Mouse (Mus musculus) ES-CJ7 (cell line): Measurements from ENCODE around the gene Rps6ka2.
"Not testable (repeated sequence)": the region's sequence is repeated elsewhere in the genome, so short reads cannot be mapped to it uniquely, and the experiment has no call there.

ENCODE experiments used
- DNase-seq: peaks from one replicate; pipeline ENCODE4 v3.0.0; 2011; ENCODE audit warnings: low read depth, low spot score

Gene Rps6ka2

GRCm38 (mm10) chr17:7169627-7170303 lies at the start of gene Rps6ka2:
Rps6ka2 (plus strand) TSS chr17:7170115.
- DNase-seq = peak; percentile 98

- not testable (repeated sequence) for DNase-seq
These were observed 49.1 kb upstream of the Rps6ka2 start for GRCm38 (mm10) chr17:7120835-7121234.

DNA sequence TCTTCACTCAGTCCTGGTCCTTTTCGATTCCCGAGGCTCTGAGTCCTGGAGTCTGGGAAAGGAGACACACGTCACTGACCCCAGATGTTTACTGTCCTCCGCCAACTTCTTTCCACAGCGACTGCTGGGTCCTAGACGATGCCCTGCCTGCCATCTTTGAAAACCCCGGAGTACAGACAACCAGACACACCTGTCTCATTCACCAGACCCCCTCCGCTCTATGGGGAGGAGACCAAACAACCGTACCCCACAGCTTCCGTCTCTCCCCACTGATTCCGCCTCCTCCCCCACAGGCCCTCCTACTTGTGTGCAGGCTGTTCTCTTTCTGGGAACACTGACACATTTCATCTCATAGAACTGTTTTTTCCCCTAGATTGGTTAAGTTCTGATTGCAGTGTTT lies 47.4 kb upstream of the Rps6ka2 start:
- DNase-seq = not testable (repeated sequence)

DNA sequence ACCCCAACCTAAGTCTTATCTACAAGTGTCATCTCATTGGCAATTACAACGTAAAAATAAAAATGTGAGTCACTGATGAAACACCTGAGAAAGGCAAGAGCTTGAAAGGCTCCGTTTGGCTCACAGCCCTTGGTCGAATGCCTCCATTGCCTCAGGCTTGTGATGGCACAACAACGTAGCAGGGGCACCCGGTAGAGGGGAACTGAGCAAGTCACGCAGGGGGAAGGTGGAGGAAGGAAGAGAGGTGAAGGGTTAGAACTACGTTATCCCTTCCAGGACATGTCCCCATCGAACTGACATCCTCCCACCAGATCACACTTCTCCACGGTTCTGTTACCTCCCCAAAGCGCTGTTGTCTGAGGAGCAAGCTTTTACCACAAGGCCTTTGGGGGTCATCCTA lies 43.4 kb upstream of the Rps6ka2 start:
- not testable (repeated sequence) for DNase-seq

DNA sequence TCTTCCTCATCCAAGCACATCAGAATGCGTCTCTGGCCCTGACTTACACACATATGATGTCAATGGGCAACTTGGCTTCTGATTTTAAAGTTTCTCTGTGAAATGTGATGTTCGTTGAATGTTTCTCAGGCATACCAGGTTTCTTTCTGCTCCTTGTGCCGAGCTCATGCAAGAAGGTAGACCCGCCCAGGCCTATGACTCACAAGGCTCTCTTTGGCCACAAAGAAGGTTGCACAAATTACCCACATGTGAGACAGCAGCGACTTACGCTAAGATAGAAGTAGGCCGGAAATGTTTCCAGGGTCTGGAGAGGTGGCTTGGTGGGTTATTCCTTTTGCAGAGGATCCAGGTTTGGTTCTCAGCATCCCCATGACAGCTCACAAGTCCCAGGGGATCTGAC lies 35.9 kb upstream of the Rps6ka2 start:
- DNase-seq = not testable (repeated sequence)

GRCm38 (mm10) chr17:7135277-7135676 lies 34.6 kb upstream of the Rps6ka2 start:
- peak; percentile 33 for DNase-seq

- no peak for DNase-seq
These were observed 31.6 kb upstream of the Rps6ka2 start for GRCm38 (mm10) chr17:7138186-7138925.

DNA sequence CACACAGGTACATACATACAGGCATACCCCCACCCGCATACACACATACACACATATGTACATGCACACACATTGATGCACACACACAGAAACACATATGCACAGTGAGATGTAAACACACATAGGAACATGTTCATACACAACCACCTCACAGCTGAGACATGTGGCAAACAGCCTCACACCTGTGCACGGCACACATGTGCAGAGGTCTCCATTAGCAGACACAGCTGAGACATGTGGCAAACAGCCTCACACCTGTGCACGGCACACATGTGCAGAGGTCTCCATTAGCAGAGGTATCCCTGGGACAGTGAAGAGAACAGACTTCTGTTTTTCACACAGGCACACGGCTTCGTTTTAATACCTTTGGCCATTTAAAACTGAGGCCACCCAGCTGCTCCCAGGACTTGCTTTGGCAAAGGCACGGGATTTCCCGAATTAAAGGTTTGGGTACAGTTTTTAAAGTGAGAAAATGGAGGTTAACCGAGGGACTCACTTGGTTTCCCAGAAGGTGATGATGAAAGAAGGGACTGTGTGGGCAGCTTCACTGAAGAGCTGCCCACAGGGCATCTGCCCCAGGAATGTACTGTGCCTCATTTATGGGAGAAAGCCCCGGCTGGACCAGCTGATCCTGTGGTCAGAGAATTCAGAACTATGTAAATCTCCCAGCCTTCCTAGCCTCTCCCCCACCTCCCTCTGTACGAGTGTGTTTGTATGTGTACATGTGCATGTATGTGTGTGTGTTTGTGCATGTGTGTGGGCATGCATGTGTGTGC lies 29.3 kb upstream of the Rps6ka2 start:
- DNase-seq = no peak

DNA sequence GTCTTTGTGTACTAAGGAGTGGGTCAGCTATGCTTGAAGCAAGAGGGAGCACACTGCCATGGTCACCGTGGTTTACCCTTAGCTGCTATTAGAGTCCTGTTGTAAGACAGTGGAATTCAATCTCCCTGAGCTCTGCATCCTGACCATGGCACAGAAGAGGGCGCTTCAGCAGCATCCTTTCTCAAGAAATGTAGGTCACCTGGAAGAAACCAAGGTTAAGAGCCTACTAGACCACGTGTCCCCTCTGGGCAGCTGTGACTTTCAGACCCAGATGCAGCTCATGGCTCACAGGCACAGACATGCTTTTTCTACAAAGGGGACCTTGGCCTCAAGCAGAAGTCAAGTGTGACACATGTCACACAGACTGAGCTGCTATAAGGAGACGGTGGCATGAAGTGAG lies 27.5 kb upstream of the Rps6ka2 start:
- DNase-seq = no peak

GRCm38 (mm10) chr17:7143885-7144518 lies 25.9 kb upstream of the Rps6ka2 start:
- no peak for DNase-seq

GRCm38 (mm10) chr17:7145373-7146058 lies 24.4 kb upstream of the Rps6ka2 start:
- DNase-seq = no peak

DNA sequence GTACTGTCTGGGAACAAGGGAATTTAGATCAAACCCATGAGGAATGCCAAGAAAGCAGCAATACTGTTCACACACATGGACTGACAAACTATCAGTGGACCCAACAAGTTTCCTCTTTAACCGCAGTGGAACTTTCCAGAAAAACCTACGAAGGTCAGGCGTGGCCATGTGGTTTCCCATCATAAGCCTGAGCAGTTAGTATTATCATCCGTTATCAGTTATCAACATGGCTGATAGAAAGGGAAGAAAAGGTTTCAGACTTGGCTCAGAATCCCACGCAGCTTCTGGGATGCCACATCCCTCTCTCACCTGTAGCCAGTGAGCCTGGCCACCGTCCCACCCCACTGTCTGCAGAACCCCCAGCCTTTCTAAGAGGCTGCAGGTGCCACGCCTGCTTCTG lies 23.4 kb upstream of the Rps6ka2 start:
- no peak for DNase-seq

- DNase-seq = no peak
These were observed 22.0 kb upstream of the Rps6ka2 start for GRCm38 (mm10) chr17:7147920-7148321.

- no peak for DNase-seq
These were observed 20.4 kb upstream of the Rps6ka2 start for GRCm38 (mm10) chr17:7149328-7150195.

- DNase-seq = no peak
These were observed 18.3 kb upstream of the Rps6ka2 start for GRCm38 (mm10) chr17:7151446-7152100.

GRCm38 (mm10) chr17:7152662-7153061 lies 17.3 kb upstream of the Rps6ka2 start:
- no peak for DNase-seq

GRCm38 (mm10) chr17:7163955-7164354 lies 6.0 kb upstream of the Rps6ka2 start:
- no peak for DNase-seq

DNA sequence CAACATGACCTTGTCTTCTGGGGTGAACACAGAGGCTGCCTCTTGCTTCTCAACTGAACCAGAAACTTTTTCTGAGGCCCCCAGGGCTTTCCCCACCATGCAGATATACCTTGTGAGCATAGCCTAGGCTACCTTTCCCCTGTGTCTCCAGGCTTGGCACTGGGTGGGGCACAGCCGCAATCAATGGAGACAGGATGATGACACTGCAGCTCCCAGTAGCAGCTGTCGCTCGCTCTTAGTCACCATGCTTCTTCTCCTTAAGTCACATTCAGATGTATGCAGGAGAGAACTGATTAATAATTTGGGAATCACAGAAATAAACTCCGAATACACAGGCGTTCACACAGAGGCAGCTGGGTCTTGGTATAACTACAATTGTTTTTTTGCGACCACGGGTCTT lies 4.4 kb upstream of the Rps6ka2 start:
- no peak for DNase-seq

- DNase-seq = no peak
These were observed 821 bp upstream of the Rps6ka2 start for GRCm38 (mm10) chr17:7168961-7169626.
